Mouse (Mus musculus): Measurements from ENCODE around the gene Trim24.

DNA sequence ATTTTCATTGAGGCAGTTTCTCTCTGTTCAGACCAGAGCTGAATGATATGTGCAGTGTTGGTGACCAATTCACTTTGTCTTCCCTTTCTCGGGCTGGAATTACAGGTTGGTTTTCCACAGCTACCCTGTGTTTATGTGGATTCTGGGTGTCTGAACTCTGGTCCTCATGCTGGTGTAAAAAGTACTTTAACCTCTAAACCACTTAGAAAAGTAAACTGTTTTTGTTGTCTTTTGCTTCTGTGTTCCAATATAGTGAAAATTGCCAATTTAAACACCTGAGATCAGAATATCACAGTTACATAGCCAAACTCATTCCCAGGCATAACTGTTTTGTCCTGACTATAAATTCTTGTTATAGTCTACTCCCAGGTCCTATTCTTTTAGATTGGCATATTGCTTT, 56.1 kb downstream of the Trim24 start:
- TF ChIP-seq NELFE (IDR thresholded peaks at IDR 0.05; ENCODE audit: low read depth, low read length): no peak
- TF ChIP-seq RCOR1 (IDR thresholded peaks at IDR 0.05; ENCODE audit: low read depth, low read length): no peak
- TF ChIP-seq POLR2AphosphoS2 (IDR thresholded peaks at IDR 0.05; ENCODE audit: low read length): no peak
- TF ChIP-seq NRF1 (IDR thresholded peaks at IDR 0.05; ENCODE audit: insufficient read depth, low read depth, low read length, poor library complexity, severe bottlenecking): no peak
- TF ChIP-seq POLR2A (IDR thresholded peaks at IDR 0.05; ENCODE audit: control insufficient read depth in 1 of 2, insufficient read depth in 1 of 2, low read depth in 1 of 2, low read length in 2 of 2, poor library complexity in 1 of 2): no peak

Data from MEL (cell line).